Mouse (Mus musculus) induced T-regulatory cell, adult 2 months (primary cell): ENCODE data around the gene Avpi1.

Experiments
- DNase-seq: peaks from one replicate; pipeline ENCODE4 v3.0.0-alpha.2; 2012; ENCODE audit warnings: low read depth

The Avpi1 gene

DNA sequence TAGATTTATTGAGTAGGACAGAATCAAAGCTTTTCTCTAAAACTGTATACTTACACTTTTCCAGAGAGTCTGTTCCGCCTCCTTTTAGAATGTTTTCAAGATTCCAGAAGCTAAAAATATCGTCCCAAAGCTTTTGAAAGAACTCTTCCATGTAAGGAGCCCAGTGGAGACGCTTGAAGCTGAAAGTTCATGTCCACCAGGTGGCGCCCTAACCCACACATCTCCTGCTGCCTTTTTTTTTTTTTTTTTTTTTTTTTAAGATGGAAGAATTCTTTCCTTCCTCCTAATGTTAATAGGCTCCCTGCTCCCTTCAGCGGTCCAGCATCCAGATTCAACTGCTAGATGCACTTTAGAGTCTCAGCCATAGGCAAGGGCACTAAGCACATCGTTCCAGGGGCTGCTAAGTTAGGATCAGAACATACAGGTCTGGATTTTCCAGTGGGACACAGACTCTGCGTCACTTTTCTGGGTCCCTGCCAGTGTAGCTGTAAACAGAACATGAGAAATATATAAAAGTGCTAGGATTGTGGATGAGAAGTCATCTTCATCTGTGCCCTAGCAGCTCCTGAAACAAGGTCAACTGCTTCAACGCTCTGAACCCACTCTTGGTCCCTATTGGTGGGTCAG lies 15.8 kb upstream of the Avpi1 start:
- DNase-seq: peak; percentile 91

DNA sequence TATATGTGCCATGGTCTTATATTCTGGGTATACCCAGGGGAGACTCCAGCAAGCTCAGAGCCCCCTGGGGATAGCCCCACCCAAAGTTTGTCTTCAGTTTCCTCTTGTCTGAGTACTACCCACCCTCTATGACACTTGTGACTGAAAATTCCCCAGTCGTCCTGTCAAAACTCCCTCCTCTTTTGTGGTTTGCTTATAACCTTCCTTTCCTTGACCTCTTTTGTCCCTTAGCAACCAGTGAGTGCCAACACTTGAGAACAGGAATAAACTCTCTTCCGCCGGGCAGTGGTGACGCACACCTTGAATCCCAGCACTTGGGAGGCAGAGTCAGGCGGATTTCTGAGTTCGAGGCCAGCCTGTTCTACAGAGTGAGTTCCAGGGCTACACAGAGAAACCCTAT lies 15.2 kb upstream of the Avpi1 start:
- no peak for DNase-seq

DNA sequence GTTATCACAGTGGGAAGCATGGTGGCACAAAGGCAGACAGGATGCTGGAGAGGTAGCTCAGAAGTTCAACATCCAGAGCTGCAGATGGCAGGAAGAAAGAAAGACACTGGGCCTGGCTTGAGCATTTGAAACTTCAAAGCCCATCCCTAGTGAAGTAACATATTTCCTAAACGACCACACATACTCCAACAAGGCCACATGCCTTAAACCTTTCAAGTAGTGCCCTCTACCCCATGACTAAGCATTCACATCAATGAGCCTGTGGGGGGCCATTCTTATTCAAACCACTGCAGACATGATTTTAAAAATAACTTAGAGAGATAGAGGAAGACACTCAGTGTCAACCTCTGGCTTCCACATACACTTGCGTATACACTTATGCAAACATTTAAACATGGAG lies 13.9 kb upstream of the Avpi1 start:
- no peak for DNase-seq

DNA sequence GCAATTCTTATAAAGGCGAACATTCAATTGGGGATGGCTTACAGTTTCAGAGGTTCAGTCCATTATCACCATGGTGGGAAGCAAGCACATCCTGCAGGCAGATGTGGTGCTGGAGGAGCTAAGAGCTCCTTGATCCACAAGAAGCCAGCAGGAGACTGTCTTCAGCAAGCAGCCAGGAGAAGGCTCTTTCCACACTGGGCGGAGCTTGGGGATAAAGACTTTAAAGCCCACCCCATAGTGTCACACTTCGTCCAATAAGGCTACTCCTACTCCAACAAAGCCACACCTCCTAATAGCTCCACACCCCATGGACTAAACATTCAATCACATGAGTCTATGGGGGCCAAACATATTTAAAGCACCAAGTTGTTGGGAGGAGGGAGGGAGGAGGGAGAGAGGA lies 13.1 kb upstream of the Avpi1 start:
- no peak for DNase-seq

DNA sequence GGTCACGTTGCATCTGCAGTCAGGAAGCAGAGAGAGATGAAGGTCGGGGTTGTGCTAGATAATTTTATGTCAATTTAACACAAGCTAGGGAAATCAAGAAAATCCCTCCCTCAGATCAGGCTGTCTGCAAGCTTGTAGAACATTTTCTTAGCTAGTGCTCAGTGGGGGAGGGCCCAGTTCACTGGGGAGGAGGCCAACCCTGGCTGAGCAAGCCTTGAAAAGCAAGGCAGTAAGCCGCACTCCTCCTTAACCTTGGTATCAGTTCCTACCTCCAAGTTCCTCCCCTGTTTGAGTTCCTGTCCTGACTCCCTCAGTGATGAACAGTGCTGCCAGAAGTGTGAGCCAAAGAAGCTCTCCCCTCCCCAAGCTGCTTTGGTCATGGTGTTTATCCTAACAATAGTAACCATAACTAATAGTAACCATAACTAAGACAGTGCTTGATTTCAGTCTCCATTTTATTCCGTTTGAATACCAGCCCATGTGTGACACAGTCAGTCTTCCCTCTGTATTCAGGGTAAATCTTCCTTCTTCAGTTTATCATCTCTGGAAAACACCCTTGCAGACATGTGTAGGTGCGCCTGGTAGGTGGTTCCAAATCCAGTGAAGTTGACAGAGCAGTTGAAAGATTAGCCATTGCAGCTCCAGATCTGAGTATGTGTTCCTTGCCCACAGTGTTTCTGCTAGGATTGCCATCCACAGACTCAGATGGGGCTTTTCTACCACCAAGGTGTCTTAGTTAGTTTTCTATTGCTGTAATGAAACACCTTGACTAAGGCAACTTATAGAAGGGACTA lies 11.1 kb upstream of the Avpi1 start:
- no peak for DNase-seq

DNA sequence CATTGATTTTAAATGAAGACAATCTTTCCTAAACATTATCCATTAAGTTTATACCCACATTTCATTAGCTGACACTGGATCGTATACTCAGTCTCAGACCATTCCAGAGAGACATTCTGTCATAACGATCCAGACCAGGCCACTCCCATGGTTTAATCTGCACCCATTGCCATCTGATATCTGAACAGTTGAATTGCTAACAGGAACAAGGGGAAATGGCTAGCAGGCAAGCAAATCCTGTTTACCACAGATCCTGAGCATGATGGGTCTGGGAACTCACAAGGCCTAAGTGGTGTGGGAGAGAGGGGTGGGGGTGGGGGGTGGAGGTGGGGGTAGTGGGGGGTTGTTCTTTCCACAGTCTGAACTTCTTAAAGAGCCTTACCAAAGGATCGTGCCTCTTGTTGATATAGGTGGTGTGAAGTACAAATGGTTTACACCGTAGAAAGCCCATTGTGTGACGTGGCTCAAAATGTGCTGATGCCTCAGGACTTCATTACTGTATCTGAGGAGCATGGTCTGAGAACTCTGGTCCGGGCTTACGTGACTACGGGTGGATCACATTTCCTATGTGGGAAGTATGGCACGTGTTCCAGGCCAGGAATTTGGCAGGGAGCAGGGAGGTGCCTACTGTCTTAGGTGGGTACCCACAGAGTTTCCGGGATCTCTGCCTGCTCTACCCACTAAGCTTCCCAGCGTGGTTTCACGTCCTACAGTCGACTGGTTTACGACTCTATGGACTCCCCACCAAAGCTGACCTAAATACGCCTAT lies 9.8 kb upstream of the Avpi1 start:
- DNase-seq: no peak

DNA sequence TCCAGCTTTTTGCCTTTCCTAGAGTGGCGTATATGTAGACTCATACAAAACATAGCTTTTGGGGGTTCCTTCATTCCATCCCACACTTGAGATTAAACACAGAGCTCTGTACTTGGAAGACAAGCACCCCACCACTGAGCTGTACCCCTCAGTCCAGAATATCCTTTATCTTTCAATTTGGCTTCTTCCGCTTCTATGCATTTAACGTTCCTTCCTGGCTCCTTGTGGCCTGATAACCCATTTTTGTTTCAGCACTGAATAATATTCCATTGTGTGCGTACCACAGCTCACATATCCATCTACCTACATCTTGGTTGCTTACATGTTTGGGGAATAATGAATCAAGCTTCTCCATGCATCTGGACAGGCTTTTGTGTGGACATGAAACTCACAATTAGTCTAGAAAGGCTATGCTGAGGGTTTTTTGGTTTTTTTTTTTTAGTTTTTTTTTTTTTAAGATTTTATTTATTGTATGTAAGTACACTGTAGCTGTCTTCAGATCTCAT lies 8.4 kb upstream of the Avpi1 start:
- no peak for DNase-seq

DNA sequence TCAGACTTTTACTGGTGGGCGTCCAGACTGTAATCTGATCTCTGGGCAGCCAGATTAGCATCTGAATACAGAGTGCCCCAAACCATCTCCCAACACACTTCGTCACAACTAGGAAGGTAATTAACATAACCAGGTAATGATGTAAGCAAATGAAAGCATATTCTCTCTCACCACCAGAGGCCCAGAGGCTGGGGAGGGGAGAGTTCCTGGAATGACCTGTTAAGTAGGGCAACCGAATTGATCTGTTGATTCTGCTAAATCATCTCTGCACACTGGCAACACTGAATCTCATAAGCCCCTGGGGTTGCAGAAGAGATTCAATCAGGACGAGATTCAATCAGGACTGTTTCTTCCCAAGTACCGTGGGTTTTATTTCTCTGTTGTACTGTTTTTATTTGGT lies 7.3 kb upstream of the Avpi1 start:
- DNase-seq: no peak

DNA sequence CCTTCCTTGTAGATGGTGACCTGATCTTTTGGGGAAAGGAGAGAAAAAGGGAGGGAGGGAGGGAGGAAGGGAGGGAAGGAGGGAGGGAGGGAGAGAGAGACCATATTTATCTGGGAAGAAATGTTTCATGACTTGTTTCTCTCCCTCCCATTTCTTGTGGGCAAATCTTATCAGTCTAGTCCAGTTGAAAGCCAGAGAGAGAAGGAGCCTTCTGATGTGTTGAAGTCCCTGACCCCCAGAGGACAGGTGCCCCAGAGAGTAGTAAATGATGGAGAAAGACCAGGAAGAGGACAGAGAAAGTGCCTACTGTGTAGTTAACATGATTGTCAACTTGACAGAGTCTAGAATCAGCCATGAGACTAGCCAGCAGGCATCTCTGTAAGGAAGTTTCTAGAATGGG lies 6.2 kb upstream of the Avpi1 start:
- no peak for DNase-seq

DNA sequence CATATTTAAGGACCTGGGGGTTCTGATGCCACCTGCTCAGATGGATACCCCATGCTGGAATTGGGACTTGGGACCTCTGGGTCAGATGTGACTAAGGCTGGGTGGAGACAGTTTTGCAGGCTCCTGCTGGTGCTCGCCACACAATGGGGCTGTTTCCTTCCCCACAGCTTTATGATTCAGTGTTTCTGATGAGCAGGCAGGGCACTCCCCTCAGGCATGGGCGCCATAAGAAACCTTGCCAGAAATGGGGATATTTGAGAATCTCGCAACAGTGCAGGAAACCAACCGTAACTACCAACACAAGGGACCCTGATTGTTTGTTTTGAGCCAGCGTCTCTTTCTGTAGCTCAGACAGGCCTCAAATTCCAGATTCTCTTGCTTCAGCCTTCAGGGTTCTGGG lies 2.2 kb upstream of the Avpi1 start:
- no peak for DNase-seq

DNA sequence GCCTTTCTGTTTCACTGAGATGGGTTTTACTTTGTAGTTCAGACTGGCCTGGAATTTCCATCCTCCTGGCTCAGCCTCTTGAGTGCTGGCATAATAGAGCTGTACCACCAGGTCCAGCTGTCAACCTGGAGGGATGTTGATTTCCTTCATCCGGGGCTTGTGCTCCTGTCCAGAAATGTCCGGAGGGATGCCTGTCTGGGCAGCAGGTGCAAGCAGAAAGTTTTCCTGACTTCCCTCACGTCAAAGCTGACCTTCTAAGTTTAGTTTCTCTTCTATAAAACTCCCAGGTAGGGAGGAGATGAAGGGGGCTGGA lies 1.4 kb upstream of the Avpi1 start:
- DNase-seq: no peak

DNA sequence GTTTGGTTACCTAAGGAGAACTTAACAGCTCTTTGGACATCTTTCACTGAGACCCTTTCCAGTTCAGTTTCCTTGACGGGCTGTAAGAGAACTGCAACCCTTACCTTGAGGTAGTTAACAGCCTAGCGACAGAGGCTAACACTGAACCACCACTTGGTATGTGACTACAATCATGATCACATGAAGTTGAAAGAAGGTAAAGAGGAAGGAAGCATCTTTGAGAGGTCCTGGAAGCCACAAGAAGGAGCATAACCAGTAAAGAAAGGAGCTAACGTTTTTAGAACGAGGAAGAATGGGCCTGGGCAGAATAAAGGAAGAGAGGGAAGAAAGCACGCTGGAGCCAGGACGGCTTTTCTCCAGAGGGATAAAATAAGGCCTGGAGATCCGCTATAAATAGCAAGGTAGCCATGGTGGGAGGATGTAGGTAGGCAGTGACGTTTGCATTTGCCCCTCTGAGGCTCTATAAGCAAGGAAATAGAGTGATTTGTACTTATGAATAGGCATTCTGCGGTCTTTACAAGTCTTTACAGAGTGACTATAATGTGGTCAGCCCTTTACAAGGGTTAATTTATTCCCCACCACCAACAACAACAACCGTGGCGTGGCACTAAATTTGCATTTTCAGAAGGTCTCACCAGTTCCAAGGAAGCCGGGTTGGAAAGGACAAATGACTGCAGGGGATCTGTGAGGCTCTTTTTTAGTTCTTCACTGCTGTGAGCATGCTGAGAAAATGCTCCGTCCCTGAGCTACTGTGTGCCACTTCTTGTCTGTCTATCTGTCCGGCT lies 842 bp upstream of the Avpi1 start:
- no peak for DNase-seq

DNA sequence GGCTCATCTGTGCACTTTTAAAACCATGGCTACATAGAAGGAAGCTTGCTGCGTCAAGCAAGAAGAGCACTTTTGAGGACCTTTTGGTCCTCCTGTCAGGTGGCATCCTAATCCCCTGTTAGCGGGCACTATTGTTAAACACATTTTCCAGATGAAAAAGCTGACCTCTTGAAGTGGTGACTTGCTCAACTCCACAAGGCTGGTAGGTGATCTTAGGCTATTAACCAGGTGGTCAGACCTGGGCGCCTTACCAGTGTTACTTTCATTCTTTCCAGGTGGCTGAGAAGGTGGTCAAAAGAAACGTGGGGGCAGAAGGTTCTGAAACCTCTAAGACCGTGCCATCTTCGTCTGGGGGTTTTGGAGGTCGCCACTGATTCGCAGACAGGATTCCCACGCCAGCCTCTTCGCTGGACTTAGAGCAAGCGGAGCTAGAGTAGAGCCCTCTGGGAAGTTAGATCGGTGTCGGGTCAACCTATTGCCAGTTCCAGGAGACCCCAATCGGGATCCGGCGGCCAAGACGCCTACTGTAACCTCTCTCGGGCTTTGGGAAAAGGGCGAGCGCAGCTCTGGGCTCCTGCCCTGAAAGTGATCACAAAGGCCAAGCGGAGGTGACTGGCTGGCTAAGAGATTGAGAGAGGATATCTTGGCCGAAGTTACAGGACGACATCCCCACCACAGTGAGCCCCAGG lies 663 bp downstream of the Avpi1 start:
- DNase-seq: peak; percentile 37

DNA sequence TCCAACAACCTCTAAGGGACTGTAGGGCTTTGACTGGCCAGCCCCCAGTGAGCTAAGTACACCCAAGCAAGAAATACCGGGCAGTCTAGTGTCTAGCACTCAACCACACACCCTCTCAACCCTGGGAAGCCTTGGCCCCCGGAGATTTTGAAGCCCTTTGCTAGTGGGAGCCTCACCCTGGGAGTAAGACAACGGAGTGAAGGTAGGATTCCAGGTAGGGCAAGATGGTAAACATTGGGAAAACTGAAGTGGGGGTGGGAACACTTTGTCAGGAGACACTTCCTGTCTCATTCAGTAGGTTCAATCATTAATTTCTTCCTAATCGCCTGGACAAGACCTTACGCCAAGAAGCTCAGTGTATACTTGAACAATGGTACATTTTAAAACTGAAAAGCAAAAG lies 1.8 kb downstream of the Avpi1 start:
- no peak for DNase-seq

DNA sequence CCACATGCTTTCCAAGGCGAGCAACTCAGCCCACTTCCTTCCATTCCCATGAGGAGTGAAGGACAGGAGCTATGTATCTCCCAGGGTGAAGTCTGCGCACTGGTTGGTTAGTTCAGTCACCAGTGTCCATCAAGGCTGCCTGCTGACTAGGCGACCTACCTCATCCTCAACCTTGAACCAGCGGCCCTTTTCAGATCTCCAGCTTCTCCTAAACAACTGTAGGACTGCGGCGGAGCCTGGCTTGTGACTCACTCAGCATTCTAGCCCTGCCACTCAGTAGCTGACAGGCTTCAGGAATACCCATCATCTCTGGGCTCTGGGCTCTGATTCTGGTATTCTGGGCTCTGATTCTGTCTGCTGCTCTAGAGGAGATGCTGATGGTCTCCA lies 2.6 kb downstream of the Avpi1 start:
- DNase-seq: no peak

DNA sequence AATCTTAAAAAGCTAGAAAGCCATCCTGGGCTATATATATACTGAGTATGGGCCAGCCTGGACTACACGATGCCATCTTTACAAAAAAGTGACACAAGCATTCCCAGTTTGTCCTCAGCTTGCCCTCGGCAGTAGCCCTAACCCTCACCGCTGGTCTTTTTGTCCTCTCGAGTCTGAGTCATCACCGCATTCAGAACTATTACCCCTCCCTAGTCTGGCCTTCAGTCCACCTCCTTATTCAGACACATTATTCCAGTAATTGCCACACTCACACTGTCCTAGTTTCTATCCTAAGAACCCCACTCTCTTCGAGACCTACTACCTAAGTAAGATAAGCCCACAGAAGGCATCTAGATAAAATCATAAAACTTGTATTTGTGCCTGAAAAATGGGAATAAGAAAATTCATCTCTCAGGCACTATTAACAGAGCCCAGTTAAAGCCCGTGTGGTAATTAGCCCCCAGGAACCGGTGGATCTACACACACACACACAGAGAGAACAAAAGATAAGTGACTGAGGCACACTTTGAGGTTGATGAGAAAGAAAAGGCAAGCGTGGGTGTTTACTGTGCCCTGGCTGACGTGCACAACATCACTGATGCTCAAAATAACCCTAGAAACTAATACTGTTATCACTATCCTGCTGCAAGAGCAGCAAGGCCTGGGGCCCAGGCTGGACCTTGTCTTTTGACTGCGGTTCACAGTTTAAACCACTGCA lies 3.2 kb downstream of the Avpi1 start:
- DNase-seq: no peak

DNA sequence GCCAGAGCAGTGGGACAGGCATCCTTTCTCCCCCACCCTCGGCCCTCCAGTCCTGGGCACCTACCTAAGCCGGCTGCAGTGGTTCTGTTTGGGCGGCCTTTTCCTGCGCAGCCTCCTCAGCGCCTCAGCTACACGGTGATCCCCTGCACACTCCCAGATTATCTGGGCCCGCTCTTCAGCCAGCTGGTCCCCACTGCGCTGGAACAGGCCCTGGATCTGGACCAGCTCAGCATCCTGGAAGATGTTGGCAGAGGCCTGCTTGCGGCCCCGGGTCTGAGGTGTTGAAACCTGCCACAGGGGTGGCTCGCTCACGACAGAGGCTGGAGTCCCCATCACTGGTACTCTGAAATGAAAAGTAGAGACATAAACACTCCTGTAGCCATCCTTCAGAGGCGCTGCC lies 4.2 kb downstream of the Avpi1 start:
- DNase-seq: no peak

DNA sequence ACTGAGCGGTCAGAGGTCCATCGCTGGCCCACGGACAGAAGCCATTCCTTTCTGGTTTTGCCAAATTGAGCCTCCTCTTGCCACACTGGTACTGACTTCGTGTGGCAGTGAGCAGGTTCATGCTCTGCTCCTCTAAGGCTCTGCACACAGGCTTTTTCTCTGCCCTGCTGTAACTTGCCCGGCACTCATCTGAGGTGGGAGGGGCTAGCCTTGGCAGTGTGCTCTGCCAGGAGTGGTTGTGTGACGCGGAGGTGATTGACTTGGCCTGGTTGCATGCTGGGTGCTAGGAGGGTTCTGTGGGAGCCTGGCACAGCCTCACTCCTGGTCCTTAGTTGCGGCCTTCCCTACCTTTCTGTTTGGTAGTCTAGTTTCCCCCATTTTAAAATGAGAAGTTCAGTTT lies 8.4 kb downstream of the Avpi1 start:
- DNase-seq: no peak

DNA sequence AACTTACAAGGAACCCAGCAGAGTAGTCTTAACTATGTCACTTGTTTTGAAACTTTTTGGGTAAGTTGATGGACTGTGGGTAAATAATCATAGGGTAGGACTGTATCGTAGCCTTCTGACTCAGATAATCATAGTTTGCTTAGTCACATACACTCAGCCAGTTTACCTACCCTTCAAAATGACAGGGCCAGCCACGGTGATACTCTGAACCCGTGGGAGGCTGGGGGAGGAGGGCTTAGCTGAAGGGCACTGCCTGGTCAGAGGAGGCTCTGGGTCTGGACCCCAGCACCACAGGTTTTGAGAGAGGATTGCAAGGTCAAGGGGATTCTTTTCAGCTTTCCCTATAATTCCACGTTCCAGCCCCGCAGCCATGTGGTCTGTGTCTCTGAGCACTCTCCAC lies 10.3 kb downstream of the Avpi1 start:
- DNase-seq: no peak

DNA sequence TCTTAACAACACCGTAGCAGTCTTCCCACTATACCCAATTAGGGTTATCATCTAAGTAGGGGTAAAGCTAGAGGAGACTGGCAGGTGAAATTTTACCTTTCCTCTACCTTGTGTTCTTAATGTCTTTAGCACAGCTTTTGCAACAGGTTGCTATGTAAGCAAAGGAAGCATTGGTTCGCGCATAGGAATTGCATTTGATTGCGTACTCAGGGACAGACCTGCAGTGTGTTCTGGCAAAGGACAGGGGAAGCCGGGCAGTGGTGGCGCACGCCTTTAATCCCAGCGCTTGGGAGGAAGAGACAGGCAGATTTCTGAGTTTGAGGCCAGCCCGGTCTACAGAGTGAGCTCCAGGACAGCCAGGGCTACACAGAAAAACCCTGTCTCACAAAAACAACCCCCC lies 10.7 kb downstream of the Avpi1 start:
- DNase-seq: no peak

DNA sequence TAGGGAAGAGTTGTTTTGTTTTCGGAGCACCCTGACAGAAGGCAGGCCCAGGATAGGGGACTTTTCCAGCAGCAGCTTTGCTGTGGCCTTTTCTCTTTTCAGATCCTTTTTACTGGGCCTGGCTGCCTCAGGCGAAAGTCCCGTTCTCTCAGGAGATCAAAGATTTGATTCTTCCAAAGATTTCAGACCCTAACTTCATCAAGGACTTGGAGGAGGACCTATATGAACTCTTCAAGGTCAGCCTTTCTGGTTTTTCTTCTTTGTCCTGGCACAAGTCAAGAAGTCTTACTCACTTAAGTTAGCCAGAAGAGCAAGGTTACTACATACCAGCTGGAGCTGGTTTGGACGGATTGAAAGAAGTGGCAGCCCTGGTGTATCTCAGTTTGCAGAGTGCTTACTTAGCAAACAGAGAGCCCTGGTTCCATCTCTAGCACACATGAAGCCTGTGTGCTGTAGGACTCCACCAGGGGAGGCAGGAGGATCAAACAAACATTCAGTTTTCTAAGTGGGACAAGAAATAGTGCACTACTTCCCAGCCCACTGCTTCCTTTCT lies 13.0 kb downstream of the Avpi1 start:
- DNase-seq: no peak
